Mouse (Mus musculus) testis, postnatal 14 days (tissue): ENCODE results near the gene Rpp38.

Experiments used
- DNase-seq: peaks from one replicate; pipeline ENCODE4 v3.0.0; 2021; ENCODE audit warnings: low spot score

Rpp38 gene

GRCm38 (mm10) chr2:3332484-3333242 is at the start of gene Rpp38:
Gene Rpp38 (minus strand): TSS chr2:3332643.
- peak; percentile 98 for DNase-seq

- DNase-seq, result no peak
Measured at GRCm38 (mm10) chr2:3365127-3365526, 32.7 kb upstream of the Rpp38 start.

- no peak for DNase-seq
Measured at GRCm38 (mm10) chr2:3361067-3361466, 28.6 kb upstream of the Rpp38 start.

- no peak for DNase-seq
Measured at GRCm38 (mm10) chr2:3357887-3358286, 25.4 kb upstream of the Rpp38 start.

- no peak for DNase-seq
Measured at GRCm38 (mm10) chr2:3356311-3356710, 23.9 kb upstream of the Rpp38 start.

GRCm38 (mm10) chr2:3355793-3356192 is 23.4 kb upstream of the Rpp38 start:
- no peak for DNase-seq

- DNase-seq, result no peak
Measured at GRCm38 (mm10) chr2:3353160-3353559, 20.7 kb upstream of the Rpp38 start.

- no peak for DNase-seq
Measured at GRCm38 (mm10) chr2:3348919-3349318, 16.5 kb upstream of the Rpp38 start.

- DNase-seq, result no peak
Measured at GRCm38 (mm10) chr2:3348422-3348821, 16.0 kb upstream of the Rpp38 start.

GRCm38 (mm10) chr2:3335611-3336301 is 3.3 kb upstream of the Rpp38 start, which contains the start of gene Acbd7:
Gene Acbd7 (plus strand): TSS chr2:3336168.
- peak; percentile 67 for DNase-seq

GRCm38 (mm10) chr2:3333761-3334160 is 1.3 kb upstream of the Rpp38 start:
- DNase-seq, result no peak

- no peak for DNase-seq
Measured at GRCm38 (mm10) chr2:3332056-3332455, 387 bp downstream of the Rpp38 start.

- no peak for DNase-seq
Measured at GRCm38 (mm10) chr2:3331071-3331703, 1.3 kb downstream of the Rpp38 start.

- no peak for DNase-seq
Measured at GRCm38 (mm10) chr2:3327351-3327750, 5.1 kb downstream of the Rpp38 start.

GRCm38 (mm10) chr2:3326547-3326946 is 5.9 kb downstream of the Rpp38 start:
- DNase-seq, result no peak

GRCm38 (mm10) chr2:3324381-3325130 is 7.9 kb downstream of the Rpp38 start:
- DNase-seq, result no peak

GRCm38 (mm10) chr2:3323132-3323531 is 9.3 kb downstream of the Rpp38 start:
- no peak for DNase-seq

- no peak for DNase-seq
Measured at GRCm38 (mm10) chr2:3305426-3306025, 26.9 kb downstream of the Rpp38 start.

- no peak for DNase-seq
Measured at GRCm38 (mm10) chr2:3295826-3296225, 36.6 kb downstream of the Rpp38 start.

GRCm38 (mm10) chr2:3292170-3292569 is 40.3 kb downstream of the Rpp38 start:
- DNase-seq, result no peak

GRCm38 (mm10) chr2:3289581-3289980 is 42.9 kb downstream of the Rpp38 start:
- no peak for DNase-seq

GRCm38 (mm10) chr2:3286243-3286642 is 46.2 kb downstream of the Rpp38 start:
- DNase-seq, result no peak
